Mouse (Mus musculus) adrenal gland, postnatal 14 days (tissue): ENCODE data around the gene Ghr. TPM values are rescaled to one million over a fixed set of nuclear protein-coding genes. Genes with fewer than 3 reads are reported as not detected.

Experiments
- DNase-seq: peaks from one replicate; pipeline ENCODE4 v3.0.0; 2021; ENCODE audit warnings: mixed read lengths
- long read RNA-seq, 2 experiments: library from polyadenylated mRNA; stranded (forward); transcript quantifications; one replicate each; pipeline ENCODE4 v2.0.0; 2021
- total RNA-seq: library from RNA; stranded (reverse); gene quantifications from 2 replicates; pipeline ENCODE4 v1.2.3, GENCODE M21; 2021

The Ghr gene
- 61.6 and 112 TPM in 2 replicates for total RNA-seq
- long read RNA-seq, experiment 1, full-length matches to known transcripts, result 24 of 30 reads
- long read RNA-seq, experiment 1, partial matches to known transcripts, result 1 of 30 reads
- long read RNA-seq, experiment 1, other reads (novel, unspliced or antisense), result 5 of 30 reads
- long read RNA-seq, experiment 2, full-length matches to known transcripts, result 60 of 72 reads
- long read RNA-seq, experiment 2, partial matches to known transcripts, result 2 of 72 reads
- long read RNA-seq, experiment 2, other reads (novel, unspliced or antisense), result 10 of 72 reads

DNA sequence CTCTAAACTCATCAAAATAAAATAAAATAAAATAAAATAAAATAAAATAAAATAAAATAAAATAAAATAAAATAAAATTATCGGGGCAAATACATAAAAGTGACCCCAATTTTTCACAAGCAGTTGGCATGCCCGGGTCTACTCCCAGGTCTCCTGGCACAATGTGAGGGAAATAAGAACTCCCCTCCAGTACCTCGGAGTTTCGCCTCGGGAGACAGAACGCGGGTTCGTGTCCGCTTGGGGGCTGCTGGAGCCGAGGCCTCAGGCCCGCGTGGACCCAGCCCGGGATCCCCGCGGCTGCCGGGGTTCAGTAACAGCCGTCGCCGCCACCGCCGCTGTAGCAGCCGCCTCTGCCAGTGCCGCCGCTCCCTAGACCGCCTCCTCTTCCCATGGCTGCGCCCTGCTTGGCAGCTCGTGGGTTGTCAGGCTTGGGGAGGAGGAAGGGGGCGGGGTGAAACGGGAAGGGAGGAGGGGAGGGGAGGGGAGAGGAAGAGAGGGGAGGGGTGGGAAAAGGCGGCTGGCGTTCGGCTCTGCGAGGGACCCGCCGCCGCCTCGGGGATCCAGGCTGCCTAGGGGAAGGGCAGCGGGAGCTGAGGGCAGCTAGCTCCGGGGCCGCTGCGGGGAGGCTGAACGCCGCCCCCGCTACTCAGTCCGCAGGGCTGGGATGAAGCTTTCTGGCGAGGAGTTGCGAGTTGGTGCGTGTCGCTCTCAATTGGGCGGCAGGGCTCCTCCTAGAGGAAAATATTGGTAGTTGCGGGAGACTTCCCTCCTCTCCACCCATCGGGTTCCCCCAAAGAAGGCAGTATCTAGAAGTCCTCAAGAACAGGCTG is at the start of gene Ghr:
Ghr (minus strand) TSS at position 686 of the 830 bp plus-strand sequence.
- DNase-seq, result peak; percentile 92

DNA sequence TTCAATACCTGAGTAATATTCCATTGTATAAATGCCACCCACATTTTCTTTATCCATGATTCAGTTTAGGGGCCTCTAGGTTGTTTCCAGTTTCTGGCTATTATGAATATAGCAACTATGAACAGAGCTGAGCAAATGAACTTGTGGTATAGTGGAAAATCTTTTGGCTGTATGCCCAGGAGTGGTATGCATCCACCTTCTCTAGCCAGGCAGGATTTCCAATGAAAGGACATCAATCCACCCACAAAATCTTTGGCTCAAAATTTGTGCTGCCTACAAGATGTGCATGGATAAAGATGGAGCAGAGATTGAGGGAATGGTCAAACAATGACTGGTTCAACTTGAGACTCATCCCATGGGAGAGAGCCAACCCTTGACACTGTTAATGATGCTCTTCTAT is 39.5 kb upstream of the Ghr start:
- no peak for DNase-seq

- peak; percentile 4 for DNase-seq
Measured at GRCm38 (mm10) chr15:3620368-3620767, 37.1 kb upstream of the Ghr start.

DNA sequence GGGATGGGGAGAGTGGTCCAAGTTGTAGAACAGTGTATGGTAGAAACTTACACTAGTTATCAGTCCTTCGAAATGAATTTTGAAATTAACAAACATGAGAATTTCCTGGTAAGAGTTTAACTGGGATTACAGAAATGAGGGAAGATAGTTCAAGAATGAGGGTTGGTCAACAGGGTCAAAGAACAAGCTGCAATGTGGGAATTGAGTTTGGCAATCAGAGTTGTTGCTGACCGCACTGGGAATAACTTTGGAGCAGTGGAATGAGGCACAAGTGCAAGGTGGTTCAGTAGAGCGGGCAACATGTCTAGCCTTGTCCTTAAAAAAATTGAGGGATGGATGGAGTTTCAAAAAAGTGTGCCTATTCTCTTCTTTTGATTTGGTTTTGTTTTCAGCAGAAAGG is 35.0 kb upstream of the Ghr start:
- DNase-seq, result peak; percentile 33

DNA sequence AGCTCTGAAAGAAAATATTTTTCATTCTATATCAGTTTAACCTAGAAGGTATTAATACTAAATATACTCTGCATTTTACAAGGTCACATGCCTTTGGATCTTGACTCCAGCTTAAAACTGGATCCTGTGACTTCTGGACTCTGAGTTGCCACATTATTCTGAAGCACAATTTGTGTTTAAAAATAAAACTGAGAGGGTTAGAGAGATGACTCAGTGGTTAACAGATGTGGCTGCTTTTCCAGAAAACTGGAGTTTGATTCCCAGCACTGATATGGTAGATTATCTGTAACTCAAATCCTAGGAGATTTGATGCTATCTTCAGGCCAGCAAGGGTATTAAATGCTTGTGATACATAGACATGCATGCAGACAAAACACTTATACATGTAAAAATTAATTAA is 28.7 kb upstream of the Ghr start:
- DNase-seq, result no peak

GRCm38 (mm10) chr15:3607951-3608350 is 24.7 kb upstream of the Ghr start:
- no peak for DNase-seq

DNA sequence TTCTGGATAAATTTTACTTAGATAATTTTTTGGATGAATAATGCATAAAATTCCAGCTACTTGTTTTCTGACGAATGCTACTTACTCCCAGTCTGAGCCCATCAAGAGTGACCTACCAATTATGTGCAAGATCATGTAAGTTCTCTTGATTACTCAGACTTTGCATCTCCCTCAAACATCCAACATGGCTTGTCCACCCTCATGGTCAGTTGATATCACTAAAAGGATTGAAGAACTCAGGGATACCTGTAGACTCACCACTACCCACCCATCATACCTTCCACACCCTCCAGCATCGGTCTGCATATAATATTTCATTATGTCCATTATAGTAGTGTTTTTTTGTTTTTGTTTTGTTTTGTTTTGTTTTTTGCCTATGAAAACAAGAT is 18.8 kb upstream of the Ghr start:
- DNase-seq, result no peak

DNA sequence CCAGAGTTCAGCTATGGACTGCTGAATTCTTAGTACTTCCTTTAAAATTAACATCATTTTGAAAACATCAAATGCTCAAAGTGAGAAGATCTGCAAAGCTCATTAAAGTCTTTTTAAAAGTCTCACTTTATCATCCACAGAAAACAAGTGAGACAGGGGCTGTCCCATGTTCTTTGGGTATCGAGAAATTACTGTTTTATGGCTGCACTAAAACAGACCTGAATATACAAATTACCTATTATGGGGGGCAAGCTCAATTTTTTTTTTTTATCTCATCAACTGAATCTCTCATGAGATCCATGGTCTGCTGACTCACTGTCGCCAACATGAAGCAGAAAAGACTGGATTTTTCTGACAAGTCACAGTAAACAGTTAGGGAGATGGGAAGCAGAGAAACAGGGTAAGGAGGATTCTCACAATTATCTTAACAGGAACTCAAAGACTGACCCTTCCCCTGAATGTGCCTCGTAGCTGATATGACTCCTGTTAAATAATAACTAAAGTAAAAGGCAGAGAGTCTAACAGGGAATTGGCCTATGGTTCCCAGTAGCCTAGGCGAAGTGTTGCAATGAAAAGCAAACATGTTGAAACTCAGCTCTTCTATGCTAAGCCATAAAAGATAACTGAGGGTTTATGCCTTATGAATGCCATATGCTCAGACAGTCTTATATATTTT is 18.3 kb upstream of the Ghr start:
- no peak for DNase-seq

DNA sequence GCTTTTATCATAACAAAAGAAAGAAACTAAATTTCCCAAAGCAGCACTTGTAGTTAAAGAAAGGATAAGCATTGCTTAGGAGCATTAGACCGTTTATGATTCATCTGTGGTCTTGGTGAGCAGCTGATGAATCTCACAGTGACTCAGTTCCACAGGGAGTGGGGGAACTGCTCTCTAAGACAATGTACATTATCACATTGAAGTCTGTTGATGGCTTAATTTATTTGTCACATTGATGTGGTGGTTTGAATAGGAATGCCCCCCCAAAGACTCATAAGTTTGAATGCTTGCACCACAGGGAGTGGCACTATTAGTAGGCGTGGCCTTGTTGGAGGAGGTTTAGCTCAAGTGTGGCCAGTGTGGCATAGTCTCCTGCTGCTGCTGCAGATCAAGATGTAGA is 4.6 kb upstream of the Ghr start:
- DNase-seq, result no peak

DNA sequence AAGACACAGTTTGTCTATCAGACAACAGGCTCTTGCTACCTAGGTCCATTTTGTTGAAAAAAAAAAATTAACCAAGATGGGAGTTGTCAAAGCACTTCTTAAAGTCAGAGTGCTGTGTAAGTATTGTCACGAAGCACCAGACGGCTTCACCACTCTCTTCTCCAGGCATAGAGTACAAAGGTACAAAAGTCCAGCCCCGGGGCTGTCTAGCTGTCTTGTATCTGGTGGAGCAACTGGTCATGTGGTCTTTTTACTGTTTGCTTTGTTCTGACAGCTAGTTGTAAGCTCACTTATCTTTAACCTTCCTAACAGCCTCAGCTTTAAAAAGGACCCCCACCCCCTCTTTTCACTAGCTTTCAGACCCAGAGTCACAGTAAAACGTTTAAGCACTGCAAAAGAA is 1.1 kb upstream of the Ghr start:
- no peak for DNase-seq

DNA sequence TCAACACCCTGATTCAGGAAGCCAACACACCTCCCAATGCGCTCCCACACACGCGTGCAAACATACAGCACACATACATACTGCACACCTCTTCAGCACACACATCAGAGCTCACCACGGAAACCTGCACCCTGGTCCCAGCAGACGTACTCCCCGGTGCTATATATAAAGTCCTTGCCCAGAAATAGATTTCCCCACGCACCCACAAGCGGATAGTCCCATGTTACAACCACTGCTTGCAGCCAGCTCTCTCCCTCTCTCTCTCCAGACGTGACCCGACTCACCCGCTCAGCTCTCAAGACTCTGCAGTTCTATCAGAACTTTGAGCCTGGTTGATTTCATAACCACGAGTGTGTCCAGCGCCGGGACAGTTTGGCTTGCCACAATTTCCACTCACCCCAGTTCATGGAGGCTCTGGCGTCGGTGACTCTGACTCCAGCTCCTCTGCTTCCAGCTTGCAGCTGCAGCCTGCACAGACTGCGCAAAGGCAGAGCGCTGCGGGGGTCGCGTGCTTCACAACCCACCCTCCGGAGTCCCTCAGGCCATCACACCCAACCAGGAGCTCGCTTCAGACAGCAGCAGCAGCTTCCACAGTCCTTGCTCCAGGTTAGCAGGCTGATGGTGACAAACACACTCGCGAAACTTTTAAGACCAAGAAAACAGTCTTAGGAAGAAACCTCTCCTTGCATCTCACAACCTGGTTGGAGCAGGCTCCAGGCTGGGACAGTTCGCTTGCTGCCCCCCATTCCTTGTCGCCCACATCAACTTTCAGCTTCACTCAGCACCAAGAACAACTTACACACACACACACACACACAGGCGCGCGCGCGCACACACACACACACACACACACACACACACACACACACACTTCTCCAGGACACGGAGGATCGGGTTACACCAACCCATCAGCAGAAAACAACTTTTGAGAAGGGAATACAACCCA is 1.2 kb downstream of the Ghr start:
- peak; percentile 61 for DNase-seq

GRCm38 (mm10) chr15:3581337-3581736 is 2.0 kb downstream of the Ghr start:
- no peak for DNase-seq

GRCm38 (mm10) chr15:3580216-3580615 is 3.1 kb downstream of the Ghr start:
- DNase-seq, result peak; percentile 38

DNA sequence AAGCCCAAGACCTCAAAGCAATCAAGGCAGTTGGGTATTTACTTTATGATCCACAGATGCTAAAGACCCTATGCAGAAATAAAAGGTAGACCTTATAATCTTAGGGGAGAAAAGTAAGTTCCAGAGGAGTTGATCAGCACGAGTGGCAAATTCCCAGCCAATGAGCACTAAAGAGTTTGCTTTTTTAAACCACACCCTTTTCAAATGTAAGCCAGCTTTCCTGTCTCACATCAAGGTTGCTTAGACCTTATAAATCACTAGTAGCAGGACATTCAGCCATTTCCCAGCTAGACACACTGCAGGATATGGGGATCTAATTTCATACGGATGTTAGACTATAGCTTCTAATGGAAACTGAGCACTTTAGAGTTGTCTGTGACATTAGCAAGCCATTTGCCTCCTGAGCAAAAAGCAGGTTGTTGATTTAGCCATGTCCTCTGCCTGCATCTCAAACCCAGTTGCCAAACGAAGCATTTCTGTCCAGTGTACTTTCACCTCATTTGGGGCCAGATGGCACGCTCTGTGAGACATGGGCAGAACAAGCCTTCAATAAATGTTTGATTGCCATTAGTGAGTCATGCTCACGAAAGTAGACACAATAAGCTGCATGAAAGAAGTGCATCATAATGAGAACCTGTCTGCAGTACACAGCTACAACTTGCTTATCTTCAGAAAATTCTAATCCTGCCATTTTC is 4.9 kb downstream of the Ghr start:
- DNase-seq, result no peak

DNA sequence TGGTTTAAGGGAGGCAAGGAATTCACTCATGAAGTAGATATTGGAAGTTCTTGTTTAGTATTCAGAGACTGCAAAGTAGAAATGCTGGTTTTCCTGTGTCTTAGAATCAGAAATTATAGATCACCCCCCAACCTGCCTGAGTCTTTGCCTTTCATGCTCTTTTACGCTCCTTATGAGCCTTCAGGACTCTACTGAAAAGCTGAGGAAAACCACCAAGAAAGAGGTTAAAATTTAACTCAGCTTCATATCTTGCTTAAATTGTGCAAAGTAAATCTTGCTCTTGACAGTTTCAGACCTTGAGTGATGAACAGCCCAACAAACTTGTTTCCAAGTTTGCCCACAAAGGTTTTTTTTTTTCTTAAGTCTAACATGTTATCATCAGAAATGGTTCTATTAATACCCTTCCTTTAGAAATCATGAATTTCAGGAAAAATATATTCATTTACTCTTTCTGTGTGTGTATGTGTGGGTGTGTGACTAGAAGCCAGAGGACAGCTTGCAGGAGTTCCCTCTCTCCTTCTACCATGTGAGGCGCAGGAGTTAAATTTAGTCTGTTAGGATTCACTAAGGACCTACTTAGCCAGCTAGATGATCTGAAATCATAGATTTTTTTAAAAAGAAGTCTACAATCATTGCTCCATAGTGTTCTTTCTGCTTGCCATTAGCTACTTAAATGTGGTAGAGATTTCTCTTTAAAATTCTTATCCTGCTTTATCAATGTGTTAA is 14.0 kb downstream of the Ghr start:
- DNase-seq, result no peak

GRCm38 (mm10) chr15:3564570-3564969 is 18.7 kb downstream of the Ghr start:
- DNase-seq, result no peak

DNA sequence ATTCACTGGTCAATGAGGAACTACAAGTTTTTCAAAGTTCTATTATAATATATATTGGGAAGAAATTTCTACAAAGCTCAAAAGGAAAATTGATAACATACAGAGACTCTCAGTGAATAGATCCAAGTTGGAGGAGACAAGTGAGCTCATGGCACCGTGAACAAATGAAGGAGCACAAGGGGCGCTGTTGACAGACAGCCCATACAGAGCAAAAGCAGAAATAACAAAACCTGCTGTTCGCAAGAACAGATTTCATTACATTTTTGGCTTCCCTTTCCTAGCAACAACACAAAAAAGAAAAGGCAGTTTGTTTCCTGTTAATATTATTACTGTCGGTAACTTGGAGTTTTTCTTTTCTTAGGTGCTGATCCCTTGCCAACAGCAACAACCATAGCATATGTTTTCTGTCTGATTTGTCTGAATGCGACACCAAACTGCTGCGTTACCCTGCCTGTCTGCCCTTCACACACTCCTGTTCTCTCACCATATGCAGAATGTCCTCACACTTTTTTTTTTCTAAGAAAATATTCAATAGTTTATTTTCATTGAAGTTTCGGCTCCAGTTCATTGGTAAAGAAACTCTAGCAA is 19.3 kb downstream of the Ghr start:
- no peak for DNase-seq

DNA sequence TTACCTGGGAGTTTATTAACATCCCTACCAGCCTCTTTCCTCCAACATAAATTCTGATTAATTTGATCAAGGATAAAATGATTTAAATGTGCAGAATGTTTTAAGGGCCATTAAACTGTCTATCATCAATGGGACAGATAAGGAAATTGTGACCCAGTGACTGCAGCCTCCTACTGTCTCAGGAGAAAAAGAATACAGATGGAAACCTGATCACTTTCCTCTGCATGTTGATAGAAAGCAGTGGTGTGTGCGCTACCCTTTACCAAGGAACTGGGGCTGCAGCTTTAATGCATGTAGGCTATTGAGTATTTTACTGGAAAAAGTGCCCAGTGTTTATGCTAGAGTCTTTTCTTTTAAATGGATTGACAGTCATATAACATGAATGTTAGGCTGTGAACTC is 19.8 kb downstream of the Ghr start:
- no peak for DNase-seq

- no peak for DNase-seq
Measured at GRCm38 (mm10) chr15:3558524-3558923, 24.8 kb downstream of the Ghr start.

DNA sequence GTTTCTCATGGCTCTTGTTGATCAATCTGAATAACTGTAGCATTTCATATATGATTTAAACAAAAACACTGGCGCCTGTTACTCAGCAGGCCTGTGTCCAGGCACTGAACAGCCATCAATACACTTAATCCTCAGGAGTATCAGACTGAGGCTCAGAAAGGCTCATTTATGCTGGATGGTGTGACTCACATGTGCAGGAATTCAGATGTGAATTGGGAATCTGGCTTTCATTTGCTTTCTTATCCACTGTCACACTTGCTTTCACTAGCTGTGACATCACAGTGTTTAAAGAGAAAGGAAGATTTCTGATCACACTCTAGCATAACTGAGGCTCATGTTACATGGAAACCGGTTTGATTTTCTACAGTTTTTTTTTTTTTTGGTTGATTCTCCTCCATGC is 39.0 kb downstream of the Ghr start:
- DNase-seq, result no peak
